Mouse (Mus musculus): ENCODE results near the gene Sptbn1. TPM values are rescaled to one million over a fixed set of nuclear protein-coding genes. Genes with fewer than 3 reads are reported as not detected.
A peak's percentile ranks its signal among the peaks of the same experiment; 100 is the strongest.

The Sptbn1 gene
- polyA plus RNA-seq (2016; fragmentation: Nextera tagmentation; extraction: Ambion mirVana): 57.3 and 59.4 TPM in 2 replicates

GRCm38 (mm10) chr11:30267892-30268647, at the start of gene Sptbn1:
Gene Sptbn1 (minus strand): TSS chr11:30268175.
- no peaks in the 10 kb centered on the region for H3K9me3 ChIP-seq
- DNase-seq (ENCODE audit: extremely low spot score, low spot score): peak; percentile 87
- WGBS: under 1% methylated on average over 58 of the region's 81 CpGs
- no peaks in the 10 kb centered on the region for H3K36me3 ChIP-seq (replicated peaks)
- H3K4me3 ChIP-seq: peak within 1 kb of the TSS; percentile 90
- peak within 1 kb of the TSS; percentile 91 for H3K27ac ChIP-seq
- H3K4me1 ChIP-seq: peaks cover 14% of the 10 kb centered on the region
- H3K27me3 ChIP-seq (ENCODE audit: poor library complexity, severe bottlenecking): peaks cover 42% of the 10 kb centered on the region

- no peaks in the 10 kb centered on the region for H3K9me3 ChIP-seq
- H3K36me3 ChIP-seq (replicated peaks): no peaks in the 10 kb centered on the region
- no peak for DNase-seq (ENCODE audit: extremely low spot score, low spot score)
- H3K4me1 ChIP-seq: 0 out of 2 replicates have a peak, but pooled peaks cover 6% of the 10 kb centered on the region
- no peak overlapping the region for H3K27ac ChIP-seq
- no peak overlapping the region for H3K4me3 ChIP-seq
- H3K27me3 ChIP-seq (ENCODE audit: poor library complexity, severe bottlenecking): no peaks in the 10 kb centered on the region
Measured at GRCm38 (mm10) chr11:30294279-30294678, 26.3 kb upstream of the Sptbn1 start.

GRCm38 (mm10) chr11:30292221-30293160, 24.5 kb upstream of the Sptbn1 start:
- Histone ChIP-seq H3K27me3 (ENCODE audit: poor library complexity, severe bottlenecking) (no peaks in the 10 kb centered on the region), H3K27ac (no peak overlapping the region), H3K4me3 (no peak overlapping the region), H3K36me3 (replicated peaks) (no peaks in the 10 kb centered on the region), H3K4me1 (0 out of 2 replicates have a peak, but pooled peaks cover 6% of the 10 kb centered on the region), H3K9me3 (no peaks in the 10 kb centered on the region)
- DNase-seq (ENCODE audit: extremely low spot score, low spot score): no peak
- 87% methylated on average over 3 of the region's 3 CpGs for WGBS

- Histone ChIP-seq H3K4me3 (no peak overlapping the region), H3K36me3 (replicated peaks) (no peaks in the 10 kb centered on the region), H3K4me1 (0 out of 2 replicates have a peak, but pooled peaks cover 6% of the 10 kb centered on the region), H3K9me3 (no peaks in the 10 kb centered on the region), H3K27ac (no peak overlapping the region), H3K27me3 (ENCODE audit: poor library complexity, severe bottlenecking) (no peaks in the 10 kb centered on the region)
- 63% methylated on average over 8 of the region's 8 CpGs for WGBS
- DNase-seq (ENCODE audit: extremely low spot score, low spot score): no peak
Measured at GRCm38 (mm10) chr11:30291155-30291554, 23.2 kb upstream of the Sptbn1 start.

- no peaks in the 10 kb centered on the region for H3K36me3 ChIP-seq (replicated peaks)
- WGBS: 51% methylated on average over 7 of the region's 7 CpGs
- DNase-seq (ENCODE audit: extremely low spot score, low spot score): no peak
- no peaks in the 10 kb centered on the region for H3K27me3 ChIP-seq (ENCODE audit: poor library complexity, severe bottlenecking)
- no peak overlapping the region for H3K27ac ChIP-seq
- H3K4me1 ChIP-seq: 0 out of 2 replicates have a peak, but pooled peaks cover 6% of the 10 kb centered on the region
- H3K4me3 ChIP-seq: no peak overlapping the region
- H3K9me3 ChIP-seq: no peaks in the 10 kb centered on the region
Measured at GRCm38 (mm10) chr11:30289470-30290431, 21.8 kb upstream of the Sptbn1 start.

- Histone ChIP-seq H3K27ac (no peak overlapping the region), H3K36me3 (replicated peaks) (no peaks in the 10 kb centered on the region), H3K4me1 (0 out of 2 replicates have a peak, but pooled peaks cover 6% of the 10 kb centered on the region), H3K27me3 (ENCODE audit: poor library complexity, severe bottlenecking) (no peaks in the 10 kb centered on the region), H3K9me3 (no peaks in the 10 kb centered on the region), H3K4me3 (no peak overlapping the region)
- DNase-seq (ENCODE audit: extremely low spot score, low spot score): no peak
- 91% methylated on average over 2 of the region's 2 CpGs for WGBS
Measured at GRCm38 (mm10) chr11:30288075-30288474, 20.1 kb upstream of the Sptbn1 start.

- Histone ChIP-seq H3K27ac (no peak overlapping the region), H3K36me3 (replicated peaks) (no peaks in the 10 kb centered on the region), H3K9me3 (no peaks in the 10 kb centered on the region), H3K4me3 (no peak overlapping the region), H3K4me1 (no peaks in the 10 kb centered on the region), H3K27me3 (ENCODE audit: poor library complexity, severe bottlenecking) (no peaks in the 10 kb centered on the region)
- 61% methylated on average over 2 of the region's 2 CpGs for WGBS
- no peak for DNase-seq (ENCODE audit: extremely low spot score, low spot score)
Measured at GRCm38 (mm10) chr11:30283710-30284109, 15.7 kb upstream of the Sptbn1 start.

GRCm38 (mm10) chr11:30281096-30281495, 13.1 kb upstream of the Sptbn1 start:
- Histone ChIP-seq H3K4me3 (no peak overlapping the region), H3K27me3 (ENCODE audit: poor library complexity, severe bottlenecking) (no peaks in the 10 kb centered on the region), H3K9me3 (no peaks in the 10 kb centered on the region), H3K36me3 (replicated peaks) (no peaks in the 10 kb centered on the region), H3K27ac (no peak overlapping the region), H3K4me1 (no peaks in the 10 kb centered on the region)
- no peak for DNase-seq (ENCODE audit: extremely low spot score, low spot score)
- WGBS: 84% methylated on average over 5 of the region's 5 CpGs

GRCm38 (mm10) chr11:30279278-30279677, 11.3 kb upstream of the Sptbn1 start:
- Histone ChIP-seq H3K27ac (no peak overlapping the region), H3K4me3 (no peak overlapping the region), H3K9me3 (no peaks in the 10 kb centered on the region), H3K36me3 (replicated peaks) (no peaks in the 10 kb centered on the region), H3K4me1 (no peaks in the 10 kb centered on the region), H3K27me3 (ENCODE audit: poor library complexity, severe bottlenecking) (no peaks in the 10 kb centered on the region)
- no peak for DNase-seq (ENCODE audit: extremely low spot score, low spot score)
- WGBS: 90% methylated on average over 5 of the region's 5 CpGs

GRCm38 (mm10) chr11:30275436-30276031, 7.6 kb upstream of the Sptbn1 start:
- 65% methylated on average over 3 of the region's 3 CpGs for WGBS
- no peak for DNase-seq (ENCODE audit: extremely low spot score, low spot score)
- H3K36me3 ChIP-seq (replicated peaks): no peaks in the 10 kb centered on the region

GRCm38 (mm10) chr11:30269524-30269923, 1.5 kb upstream of the Sptbn1 start:
- no peaks in the 10 kb centered on the region for H3K9me3 ChIP-seq
- no peak overlapping the region for H3K27ac ChIP-seq
- peaks cover 42% of the 10 kb centered on the region for H3K27me3 ChIP-seq (ENCODE audit: poor library complexity, severe bottlenecking)
- H3K4me3 ChIP-seq: no peak overlapping the region
- H3K4me1 ChIP-seq: peaks cover 14% of the 10 kb centered on the region
- no peaks in the 10 kb centered on the region for H3K36me3 ChIP-seq (replicated peaks)
- no peak for DNase-seq (ENCODE audit: extremely low spot score, low spot score)
- WGBS: 85% methylated on average over 1 of the region's 1 CpGs

More at GRCm38 (mm10) chr11:30275436-30276031, 7.6 kb upstream of the Sptbn1 start:
- H3K27me3 ChIP-seq (ENCODE audit: poor library complexity, severe bottlenecking): peaks cover 6% of the 10 kb centered on the region
- no peak overlapping the region for H3K27ac ChIP-seq
- H3K4me1 ChIP-seq: no peaks in the 10 kb centered on the region
- no peak overlapping the region for H3K4me3 ChIP-seq
- H3K9me3 ChIP-seq: no peaks in the 10 kb centered on the region
